Mouse (Mus musculus) stomach, postnatal 0 days (tissue): Measurements from ENCODE around the gene Six4.

ENCODE experiments used
- CTCF ChIP-seq: IDR thresholded peaks from 2 replicates; pipeline ENCODE4 v1.5.1; 2016; ENCODE audit warnings: antibody characterized with exemption, low read depth, mild to moderate bottlenecking, moderate library complexity
- EP300 ChIP-seq: optimal IDR thresholded peaks from 2 replicates; pipeline ENCODE3; 2016; ENCODE audit warnings: antibody characterized with exemption

GRCm38 (mm10) chr12:73113196-73113595 lies at the start of gene Six4:
- TF ChIP-seq CTCF (no peak), EP300 (no peak)
